Mouse (Mus musculus) E14TG2a.4 (cell line): ENCODE results near the gene Fam19a2.

Source experiments
- CTCF ChIP-seq: conservative IDR thresholded peaks from 2 replicates; pipeline ENCODE4 v1.5.1; 2014; ENCODE audit warnings: low read length
- NANOG ChIP-seq: IDR thresholded peaks from 2 replicates; pipeline ENCODE4 v1.6.1; 2014; ENCODE audit warnings: borderline replicate concordance, low read length, mixed read lengths
- POU5F1 ChIP-seq: IDR thresholded peaks from 2 replicates; pipeline ENCODE4 v1.6.1; 2014; ENCODE audit warnings: low read length, borderline replicate concordance

DNA sequence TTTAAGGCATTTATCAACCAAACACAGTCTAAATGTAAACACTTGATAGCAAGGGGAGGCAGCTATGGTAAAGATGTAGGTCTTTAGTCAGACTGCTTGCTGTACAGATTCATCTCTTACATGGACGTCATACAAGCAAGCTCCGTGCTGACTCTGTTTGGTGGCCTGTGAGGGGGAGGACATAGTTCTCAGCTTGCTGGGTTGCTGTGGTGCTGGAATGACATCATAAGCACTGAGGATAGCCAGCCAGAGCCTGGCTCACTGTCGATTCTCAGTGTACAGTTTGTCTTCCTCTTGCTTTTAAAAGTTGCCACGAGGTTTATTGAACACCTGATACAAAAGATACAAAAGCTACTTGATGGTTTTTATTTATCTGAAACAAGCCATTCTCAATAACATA is 100.8 kb downstream of the Fam19a2 start:
- TF ChIP-seq CTCF (no peak), POU5F1 (no peak), NANOG (no peak)
